Comparison of ENCODE assay signal across 8 mouse cellular contexts in the genomic region with DNA sequence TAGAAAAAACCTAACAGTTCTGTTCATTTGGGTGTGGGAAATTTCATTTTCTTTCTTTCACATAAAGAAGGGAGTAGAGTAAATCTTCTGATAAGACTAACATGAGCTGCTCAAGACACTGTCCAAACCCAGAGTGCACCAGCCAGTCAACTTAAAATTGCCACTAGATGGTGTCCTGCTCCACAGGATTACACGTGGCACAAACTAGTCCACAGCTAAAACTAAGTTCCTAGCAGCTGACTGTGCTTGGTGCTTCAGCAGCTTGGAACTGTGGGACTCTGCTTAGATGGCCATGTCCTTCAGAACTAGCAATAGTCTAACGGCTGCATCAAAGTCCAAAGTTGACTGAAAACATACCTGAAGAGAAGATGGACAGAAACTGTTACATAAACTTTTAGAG. TPM values are rescaled to one million over a fixed set of nuclear protein-coding genes. Genes with fewer than 3 reads are reported as not detected.
DNase-seq lines count a peak whose midpoint lies in the region; ATAC-seq and TF ChIP-seq lines count a peak whose summit lies in the region.

No protein-coding gene starts in this region.

- H3K9ac ChIP-seq in limb, embryonic 14.5 days (ENCODE audit: low read depth, low read length, severe bottlenecking), result no peak overlapping the region
- H3K9ac ChIP-seq in midbrain, embryonic 16.5 days (ENCODE audit: low read depth, low read length), result no peak overlapping the region

- no peak overlapping the region for H3K27ac ChIP-seq in kidney, adult 2 months (ENCODE audit: insufficient read depth, low read depth, low read length)
- no peak overlapping the region for H3K27ac ChIP-seq in limb, embryonic 14.5 days (replicated peaks; ENCODE audit: low read depth, low read length)
- no peak overlapping the region for H3K27ac ChIP-seq in midbrain, embryonic 16.5 days (ENCODE audit: low read length)

- H3K36me3 ChIP-seq in kidney, adult 2 months (ENCODE audit: control insufficient read depth, insufficient read depth, low read length), result 0 out of 2 replicates have a peak, but pooled peaks cover 3% of the 10 kb centered on the region
- peaks cover 12% of the 10 kb centered on the region for H3K36me3 ChIP-seq in limb, embryonic 14.5 days (ENCODE audit: control insufficient read depth, insufficient read depth, low read length)
- peaks cover 2% of the 10 kb centered on the region; the same call in 1 of the 2 replicates for H3K36me3 ChIP-seq in midbrain, embryonic 16.5 days (ENCODE audit: control insufficient read depth, insufficient read depth, low read length)
- peaks cover 2% of the 10 kb centered on the region; the same call in 1 of the 2 replicates for H3K36me3 ChIP-seq in splenic B cell, adult 2 months (ENCODE audit: control insufficient read depth, insufficient read depth, low read length, poor library complexity, severe bottlenecking)

- WGBS in kidney, adult 2 months, result 9% methylated on average over 2 of the region's 2 CpGs
- 44% methylated on average over 2 of the region's 2 CpGs for WGBS in limb, embryonic 14.5 days
- WGBS in midbrain, embryonic 16.5 days, result 47% methylated on average over 2 of the region's 2 CpGs

- peak; percentile 75; the same call in 1 of the 2 replicates for ATAC-seq in limb, embryonic 14.5 days (ENCODE audit: low FRiP score, low read depth)
- peak; percentile 85 for ATAC-seq in midbrain, embryonic 16.5 days

- H3K4me2 ChIP-seq in limb, embryonic 14.5 days (replicated peaks; ENCODE audit: low read depth, low read length, severe bottlenecking), result no peak overlapping the region
- H3K4me2 ChIP-seq in midbrain, embryonic 16.5 days (ENCODE audit: low read length), result no peak overlapping the region

- peak; percentile 96 for TF ChIP-seq CTCF in kidney, adult 2 months (conservative IDR thresholded peaks at IDR 0.05; ENCODE audit: insufficient read depth, insufficient read length, low read depth, low read length)

- DNase-seq in A20 (ENCODE audit: low read depth, low spot score), result peak; percentile 77
- peak; percentile 65 for DNase-seq in adrenal gland, adult 8-10 months
- peak; percentile 42 for DNase-seq in embryo, embryonic 9.5 days (ENCODE audit: extremely low spot score)
- DNase-seq in heart, adult 18-20 months, result peak; percentile 77 to 82
- peak; percentile 88 for DNase-seq in kidney, adult 2 months
- peak; percentile 63 for DNase-seq in limb, embryonic 14.5 days (ENCODE audit: low spot score)
- DNase-seq in splenic B cell, adult 2 months (ENCODE audit: low read depth, low spot score), result peak; percentile 81

- no peaks in the 10 kb centered on the region for H3K9me3 ChIP-seq in limb, embryonic 14.5 days (ENCODE audit: control insufficient read depth, low read length)
- no peaks in the 10 kb centered on the region for H3K9me3 ChIP-seq in midbrain, embryonic 16.5 days (replicated peaks; ENCODE audit: control insufficient read depth, low read length, poor library complexity, severe bottlenecking)

- no peak for TF ChIP-seq POLR2A in kidney, adult 2 months (IDR thresholded peaks at IDR 0.05; ENCODE audit: low read depth, low read length)
- no peak for TF ChIP-seq POLR2A in limb, embryonic 14.5 days (IDR thresholded peaks at IDR 0.05; ENCODE audit: borderline replicate concordance, extremely low read depth, insufficient read depth, insufficient read length)

- H3K27me3 ChIP-seq in kidney, adult 2 months (replicated peaks; ENCODE audit: control insufficient read depth, insufficient read depth, low read length), result no peaks in the 10 kb centered on the region
- H3K27me3 ChIP-seq in limb, embryonic 14.5 days (ENCODE audit: control insufficient read depth, insufficient read depth, low read length), result no peaks in the 10 kb centered on the region
- H3K27me3 ChIP-seq in midbrain, embryonic 16.5 days (ENCODE audit: control insufficient read depth, insufficient read depth, low read depth, low read length), result no peaks in the 10 kb centered on the region
- H3K27me3 ChIP-seq in splenic B cell, adult 2 months (ENCODE audit: control insufficient read depth, insufficient read depth, low read length, poor library complexity, severe bottlenecking), result no peaks in the 10 kb centered on the region

- peaks cover 5% of the 10 kb centered on the region for H3K4me1 ChIP-seq in kidney, adult 2 months (ENCODE audit: control insufficient read depth, insufficient read depth, low read length)
- no peaks in the 10 kb centered on the region for H3K4me1 ChIP-seq in limb, embryonic 14.5 days (ENCODE audit: control insufficient read depth, insufficient read depth, low read length)
- no peaks in the 10 kb centered on the region for H3K4me1 ChIP-seq in midbrain, embryonic 16.5 days (ENCODE audit: control insufficient read depth, insufficient read depth, low read length)

- H3K4me3 ChIP-seq in kidney, adult 2 months (ENCODE audit: insufficient read depth, low read depth, low read length), result no peak overlapping the region
- no peak overlapping the region for H3K4me3 ChIP-seq in limb, embryonic 14.5 days (replicated peaks; ENCODE audit: low read length)
- no peak overlapping the region for H3K4me3 ChIP-seq in midbrain, embryonic 16.5 days (ENCODE audit: low read depth, low read length)

RNA-seq across cellular contexts. Expression of a gene that starts 34.0 kb away (rescaled TPM):
- 10 to 100 TPM; 14.7 to 38.0 (median 25.5) TPM for total RNA-seq in adrenal gland, adult 8-10 months (2022)
- under 1 TPM; 0.07 to 0.08 TPM for total RNA-seq in heart, adult 18-20 months (2021)
- 0.02 and 0.07 TPM in 2 replicates for polyA plus RNA-seq in kidney, adult 2 months (2012; rRNA removed)
- polyA plus RNA-seq in limb, embryonic 14.5 days (2012; rRNA removed), result 1.1 and 1.4 TPM in 2 replicates
- 1.1 and 1.7 TPM in 2 replicates for polyA plus RNA-seq in limb, embryonic 14.5 days (2014; fragmentation: Nextera tagmentation; extraction: Ambion mirVana)
- polyA plus RNA-seq in midbrain, embryonic 16.5 days (2015; fragmentation: Nextera tagmentation; extraction: Ambion mirVana), result 9.3 and 11.6 TPM in 2 replicates

RNA-seq across cellular contexts. Expression of a gene that starts 49.5 kb away (rescaled TPM):
- total RNA-seq in adrenal gland, adult 8-10 months (2022), result 100 to 1,000 TPM; 116 to 141 (median 135) TPM
- total RNA-seq in heart, adult 18-20 months (2021), result 100 to 1,000 TPM; 209 to 220 TPM
- 34.4 and 37.5 TPM in 2 replicates for polyA plus RNA-seq in kidney, adult 2 months (2012; rRNA removed)
- polyA plus RNA-seq in limb, embryonic 14.5 days (2012; rRNA removed), result 26.2 and 29.6 TPM in 2 replicates
- polyA plus RNA-seq in limb, embryonic 14.5 days (2014; fragmentation: Nextera tagmentation; extraction: Ambion mirVana), result 27.6 and 31.4 TPM in 2 replicates
- polyA plus RNA-seq in midbrain, embryonic 16.5 days (2015; fragmentation: Nextera tagmentation; extraction: Ambion mirVana), result 7.3 and 7.6 TPM in 2 replicates
